Mouse (Mus musculus): Measurements from ENCODE around the gene Prkar1a.

- TF ChIP-seq POLR2A (IDR thresholded peaks at IDR 0.05; ENCODE audit: insufficient read length, low read depth) (no peak), MYOD1 (IDR thresholded peaks at IDR 0.05; ENCODE audit: control insufficient read depth in 1 of 3, insufficient read length in 2 of 3, low read depth in 2 of 3) (peak in 2 of 3 experiments; percentile 45 to 57), E2F4 (IDR thresholded peaks at IDR 0.05; ENCODE audit: insufficient read depth) (no peak), USF1 (IDR thresholded peaks at IDR 0.05; ENCODE audit: low read depth) (no peak), MAX (IDR thresholded peaks at IDR 0.05; ENCODE audit: low read depth) (no peak), POLR2AphosphoS2 (IDR thresholded peaks at IDR 0.05; ENCODE audit: insufficient read length, low read depth) (peak; percentile 45), CEBPB (IDR thresholded peaks at IDR 0.05; ENCODE audit: insufficient read depth, poor library complexity, severe bottlenecking) (no peak), TCF12 (IDR thresholded peaks at IDR 0.05; ENCODE audit: insufficient read depth, poor library complexity, severe bottlenecking) (peak; percentile 23)
These were observed 19.0 kb downstream of the Prkar1a start for GRCm38 (mm10) chr11:109668115-109668725.
